Mouse (Mus musculus) bone marrow macrophage, adult 2 months (primary cell): ENCODE results near the gene Avpr1b.

Experiments
- CTCF ChIP-seq: IDR thresholded peaks from 2 replicates; pipeline ENCODE4 v1.5.1; 2012; ENCODE audit warnings: low read depth, mild to moderate bottlenecking, low read length, moderate library complexity
- POLR2A ChIP-seq: IDR thresholded peaks from 2 replicates; pipeline ENCODE4 v1.6.1; 2012; ENCODE audit warnings: mild to moderate bottlenecking, low read depth, low read length, borderline replicate concordance

DNA sequence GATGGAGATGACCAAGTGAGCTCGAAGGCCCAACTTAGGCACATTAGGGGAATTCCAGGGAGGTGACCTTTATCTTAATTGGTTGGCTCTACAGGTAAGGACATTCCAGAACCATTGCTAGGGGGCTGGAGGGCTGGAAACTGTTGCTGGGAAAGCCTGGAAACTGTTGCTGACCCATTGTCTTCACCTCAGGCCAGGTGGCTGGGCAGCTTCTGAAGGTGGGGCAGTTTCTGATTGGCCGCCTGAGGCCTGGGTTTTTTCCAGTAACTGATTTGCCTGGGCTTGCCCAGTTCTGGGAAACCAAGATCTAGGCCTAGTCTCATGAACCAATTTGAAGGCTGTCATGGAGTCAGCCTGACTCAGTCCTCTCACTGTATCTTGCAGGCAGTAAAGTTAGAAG, 37.0 kb upstream of the Avpr1b start:
- TF ChIP-seq CTCF (no peak), POLR2A (no peak)
